Mouse (Mus musculus): ENCODE data around the gene Gab2. TPM values are rescaled to one million over a fixed set of nuclear protein-coding genes. Genes with fewer than 3 reads are reported as not detected.

Gab2 gene
- polyA plus RNA-seq, 1 experiment from 2014 or later = 1.2 TPM

DNA sequence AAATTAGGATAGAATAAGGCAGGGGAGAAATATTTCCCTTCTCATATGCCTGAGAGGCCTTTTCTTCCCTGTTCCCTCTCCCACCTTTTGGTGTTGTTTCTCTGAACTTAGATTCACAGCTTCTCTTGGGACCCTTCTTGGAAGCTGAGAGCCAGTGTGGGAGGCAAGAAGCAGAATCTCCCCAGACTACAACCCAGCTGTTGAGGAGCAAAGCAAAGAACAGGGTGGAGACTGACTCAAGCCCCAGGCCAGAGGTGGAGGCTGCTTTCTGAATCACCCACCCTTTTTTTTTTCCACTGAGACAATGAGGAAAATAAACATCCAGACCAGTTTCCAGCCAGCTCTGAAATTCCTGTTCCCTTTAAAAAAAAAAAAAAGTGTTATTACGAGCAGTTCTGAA, 166.3 kb downstream of the Gab2 start:
- DNase-seq (ENCODE audit: low spot score) = no peak

DNA sequence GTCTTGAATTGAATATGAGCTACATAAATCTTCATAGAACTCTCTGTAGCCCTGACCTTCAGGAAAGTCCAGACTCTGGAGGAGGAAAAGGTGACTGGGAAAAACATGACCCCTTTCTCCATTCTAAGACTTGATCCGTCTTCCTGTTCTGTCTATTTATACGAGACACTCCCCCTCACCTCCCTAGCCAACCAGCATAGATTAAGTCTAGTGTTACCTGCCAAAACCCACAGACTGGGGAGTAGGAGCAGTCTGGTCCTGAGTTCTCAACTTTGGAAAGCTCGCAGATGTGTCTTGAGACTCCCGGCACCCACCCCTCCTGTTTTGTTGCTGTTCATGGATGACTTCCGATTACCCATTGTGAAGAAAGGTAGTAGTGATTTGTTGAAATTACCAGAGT, 166.8 kb downstream of the Gab2 start:
- no peak for DNase-seq (ENCODE audit: low spot score)

DNA sequence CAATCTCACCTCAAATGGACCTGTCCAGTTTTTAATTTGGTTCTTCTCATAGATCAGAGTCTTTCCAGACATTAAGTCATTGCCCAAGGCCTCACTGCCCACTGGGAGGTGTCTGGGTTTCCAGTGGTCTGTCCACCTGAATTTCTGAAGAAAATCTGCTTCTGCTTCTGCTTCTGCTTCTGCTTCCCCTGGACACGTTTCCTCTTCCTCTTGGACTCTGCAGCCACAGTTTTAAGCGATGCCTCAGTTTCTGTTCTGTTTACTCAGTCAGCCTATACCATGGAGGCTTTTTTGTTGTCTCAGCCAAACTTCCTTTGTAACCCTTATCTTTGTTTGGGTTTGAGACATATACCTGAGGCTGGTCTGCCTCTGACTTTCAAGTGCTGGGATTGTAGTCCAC, 170.3 kb downstream of the Gab2 start:
- DNase-seq (ENCODE audit: low spot score) = no peak

DNA sequence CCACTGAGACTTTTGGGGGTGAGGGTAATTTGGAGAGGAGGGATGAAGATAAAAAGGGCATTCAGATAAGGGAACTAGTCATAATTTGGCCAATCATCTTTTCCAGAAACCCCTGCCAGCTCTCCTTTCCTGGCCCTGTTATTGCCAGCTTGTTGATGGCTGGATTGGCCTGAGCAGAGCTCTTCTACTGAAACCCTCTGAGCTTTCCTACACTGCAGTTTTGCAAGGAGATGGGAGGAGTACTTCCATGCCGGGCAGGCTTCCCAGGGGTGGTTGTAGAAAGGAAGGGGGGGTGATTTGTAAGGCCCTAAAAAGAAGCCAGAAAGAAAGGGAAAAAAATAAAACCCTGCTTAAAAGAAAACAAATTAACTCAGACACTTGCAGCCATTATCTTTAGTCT, 181.2 kb downstream of the Gab2 start:
- DNase-seq (ENCODE audit: low spot score) = no peak

DNA sequence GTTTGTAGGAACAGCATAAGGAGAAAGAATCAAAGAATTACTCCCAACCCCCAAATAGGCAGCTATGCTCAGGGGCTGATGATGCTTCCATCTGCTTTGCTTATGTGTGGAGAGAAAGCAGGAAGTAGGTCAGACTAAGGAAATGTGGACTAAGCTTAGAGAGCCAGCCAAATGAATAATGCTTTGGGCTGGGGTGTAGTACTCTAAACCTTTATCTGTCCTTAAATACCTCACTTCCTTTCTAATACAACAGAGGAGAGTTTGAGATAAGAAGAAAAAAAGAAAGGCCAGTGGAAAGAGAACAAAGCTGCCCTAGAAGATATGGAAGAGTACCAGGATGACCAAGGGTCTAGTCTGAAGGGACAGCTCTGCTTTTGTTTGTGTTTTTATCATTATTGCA, 189.0 kb downstream of the Gab2 start:
- DNase-seq (ENCODE audit: low spot score) = no peak

DNA sequence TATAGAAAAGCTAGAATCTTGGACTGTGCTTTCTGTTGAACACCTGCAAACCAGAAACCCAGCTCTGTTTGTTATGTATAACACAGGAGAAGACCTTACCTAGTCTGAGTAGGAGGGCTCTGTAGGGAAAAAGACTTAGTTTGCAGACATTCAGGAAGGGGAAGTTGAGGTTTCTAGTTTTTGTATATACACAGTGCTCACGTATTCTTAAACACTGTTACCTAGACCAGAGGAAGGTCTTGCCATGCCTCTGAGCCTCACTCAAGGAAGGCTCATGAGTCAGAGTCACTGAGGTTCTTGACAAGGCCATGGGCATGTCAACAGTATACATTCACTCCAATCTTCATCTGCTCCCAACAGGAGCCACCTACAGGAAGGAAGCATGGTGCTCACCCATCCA, 189.7 kb downstream of the Gab2 start:
- no peak for DNase-seq (ENCODE audit: low spot score)

DNA sequence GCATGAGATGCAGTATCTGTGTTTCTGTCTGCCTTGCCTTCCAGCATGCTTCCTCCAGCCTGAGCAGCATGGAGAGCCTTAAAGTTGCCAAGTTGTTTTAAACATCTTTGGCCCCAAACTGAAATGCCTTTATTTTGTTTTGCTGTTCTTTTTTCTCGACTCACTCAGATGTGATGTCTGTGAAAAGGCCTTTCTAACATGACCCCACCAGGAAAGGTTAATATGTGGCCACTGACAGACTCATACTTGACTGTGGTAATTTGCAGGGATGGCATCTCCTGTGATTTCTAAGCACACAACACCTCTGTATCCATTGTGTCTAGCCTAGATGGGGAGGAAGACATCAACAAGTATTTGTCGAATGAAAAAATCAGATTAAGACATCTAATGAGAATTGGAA, 215.6 kb downstream of the Gab2 start:
- no peak for DNase-seq (ENCODE audit: low spot score)

DNA sequence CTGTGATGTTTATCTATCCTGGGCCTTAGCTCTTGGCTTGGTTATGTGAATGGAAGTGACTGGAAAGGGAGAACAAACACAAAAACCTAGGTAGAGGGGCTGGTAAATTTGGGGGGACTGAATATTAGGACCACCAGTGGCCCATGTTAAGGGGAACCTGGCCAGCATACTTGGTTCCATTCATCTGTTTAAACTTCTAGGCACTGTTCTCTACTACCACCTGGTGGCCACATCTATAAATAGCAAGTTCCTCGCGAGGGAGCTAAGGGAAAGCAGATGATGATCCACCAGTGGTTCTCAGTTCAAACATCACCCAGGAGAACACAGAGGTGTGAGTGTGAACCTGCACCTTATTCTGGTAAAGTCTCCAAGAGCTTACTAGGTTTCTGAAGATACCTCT, 216.1 kb downstream of the Gab2 start:
- DNase-seq (ENCODE audit: low spot score) = peak; percentile 58

DNA sequence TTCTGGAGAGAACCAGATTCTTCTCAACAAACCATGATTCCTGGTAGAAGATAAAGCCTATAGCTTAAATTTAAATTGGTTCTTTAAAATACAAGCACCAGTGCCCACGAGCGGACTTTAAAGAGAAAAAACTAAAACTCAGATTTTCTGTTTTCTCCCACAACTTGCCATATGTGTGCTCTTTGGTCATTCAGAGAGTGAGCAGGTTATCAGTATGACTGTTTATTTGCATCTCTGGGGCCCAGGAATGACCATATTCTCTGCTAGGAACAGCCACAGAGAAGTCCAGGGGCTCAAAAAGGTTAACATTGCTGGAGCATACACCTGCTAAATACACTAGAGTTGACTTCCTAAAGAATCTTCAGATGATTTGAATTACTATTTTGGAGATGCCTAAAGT, 216.9 kb downstream of the Gab2 start:
- no peak for DNase-seq (ENCODE audit: low spot score)

DNA sequence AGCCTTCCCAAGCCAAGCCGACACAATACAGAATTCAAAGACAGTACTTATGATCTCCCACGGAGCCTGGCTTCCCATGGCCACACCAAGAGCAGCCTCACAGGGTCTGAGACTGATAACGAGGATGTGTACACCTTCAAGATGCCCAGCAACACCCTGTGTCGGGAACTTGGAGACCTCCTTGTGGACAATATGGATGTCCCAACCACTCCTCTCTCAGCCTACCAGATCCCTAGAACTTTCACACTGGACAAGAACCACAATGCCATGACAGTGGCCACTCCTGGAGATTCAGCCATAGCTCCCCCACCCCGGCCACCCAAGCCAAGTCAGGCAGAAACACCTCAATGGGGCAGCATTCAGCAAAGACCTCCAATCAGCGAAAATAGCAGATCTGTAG, 217.6 kb downstream of the Gab2 start:
- no peak for DNase-seq (ENCODE audit: low spot score)

DNA sequence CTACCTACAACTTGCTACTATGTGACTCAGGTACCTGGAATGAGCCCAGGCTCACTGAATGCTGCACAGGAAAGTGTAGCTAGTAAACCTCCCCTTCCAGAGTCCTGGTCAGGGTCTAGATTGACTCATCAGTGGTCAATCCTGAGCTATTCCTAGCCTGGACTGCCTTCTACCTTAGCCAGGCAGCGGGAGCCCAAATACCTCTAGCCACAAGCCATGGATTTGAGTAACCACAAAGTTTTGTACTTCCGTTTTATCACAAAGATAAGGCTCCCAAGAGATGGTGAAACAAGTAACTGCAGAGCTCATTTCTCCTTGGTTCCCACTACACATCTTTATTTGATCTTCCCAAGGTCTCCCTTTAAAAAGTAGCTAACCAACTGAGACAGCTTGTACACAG, 219.5 kb downstream of the Gab2 start:
- DNase-seq (ENCODE audit: low spot score) = no peak

DNA sequence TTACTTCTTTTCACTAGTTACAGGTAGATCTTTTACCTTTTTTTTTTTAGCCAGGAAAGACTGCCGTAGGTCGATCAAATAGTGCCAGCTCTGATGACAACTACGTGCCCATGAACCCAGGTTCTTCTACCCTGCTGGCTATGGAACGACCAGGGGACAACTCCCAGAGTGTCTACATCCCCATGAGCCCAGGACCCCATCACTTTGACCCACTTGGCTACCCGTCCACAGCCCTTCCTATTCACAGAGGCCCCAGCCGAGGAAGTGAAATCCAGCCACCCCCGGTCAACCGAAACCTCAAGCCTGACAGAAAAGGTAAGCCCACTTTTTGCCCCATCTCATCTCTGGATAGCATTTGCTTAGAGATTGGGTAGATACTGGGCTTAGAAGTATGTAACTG, 219.9 kb downstream of the Gab2 start:
- no peak for DNase-seq (ENCODE audit: low spot score)

DNA sequence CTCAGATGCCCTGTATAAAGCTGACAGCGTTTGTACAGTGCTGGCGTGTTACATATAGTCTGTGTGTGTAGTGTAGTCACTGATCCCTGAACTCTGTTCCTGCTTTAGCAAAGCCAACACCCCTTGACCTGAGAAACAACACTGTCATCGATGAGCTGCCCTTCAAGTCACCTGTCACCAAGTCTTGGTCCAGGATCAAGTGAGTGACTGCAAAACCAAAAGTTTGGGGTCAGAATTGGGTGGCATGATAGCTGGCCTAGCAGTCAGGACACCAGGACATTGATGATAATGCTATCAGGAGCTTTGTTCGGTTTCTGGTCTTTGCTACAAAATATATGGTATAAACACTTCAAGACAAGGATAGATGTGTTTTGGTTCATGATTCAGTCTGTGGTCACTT, 220.9 kb downstream of the Gab2 start:
- no peak for DNase-seq (ENCODE audit: low spot score)

DNA sequence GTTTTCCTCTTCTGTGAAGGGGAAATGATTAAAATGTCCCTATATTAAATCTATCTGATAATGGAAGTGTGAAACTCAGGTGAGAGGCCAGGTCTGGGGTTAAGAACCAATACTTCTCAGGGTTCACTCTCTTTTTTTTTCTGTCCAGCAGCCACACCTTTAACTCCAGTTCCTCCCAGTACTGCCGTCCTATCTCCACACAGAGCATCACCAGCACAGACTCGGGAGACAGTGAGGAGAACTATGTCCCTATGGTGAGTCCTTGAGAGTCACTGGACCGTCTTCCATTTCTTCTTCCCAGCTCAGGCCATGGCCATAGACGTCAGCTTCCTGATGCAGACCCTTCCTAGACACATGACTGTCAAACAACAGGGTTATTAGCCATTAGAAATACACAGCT, 221.5 kb downstream of the Gab2 start:
- no peak for DNase-seq (ENCODE audit: low spot score)

DNA sequence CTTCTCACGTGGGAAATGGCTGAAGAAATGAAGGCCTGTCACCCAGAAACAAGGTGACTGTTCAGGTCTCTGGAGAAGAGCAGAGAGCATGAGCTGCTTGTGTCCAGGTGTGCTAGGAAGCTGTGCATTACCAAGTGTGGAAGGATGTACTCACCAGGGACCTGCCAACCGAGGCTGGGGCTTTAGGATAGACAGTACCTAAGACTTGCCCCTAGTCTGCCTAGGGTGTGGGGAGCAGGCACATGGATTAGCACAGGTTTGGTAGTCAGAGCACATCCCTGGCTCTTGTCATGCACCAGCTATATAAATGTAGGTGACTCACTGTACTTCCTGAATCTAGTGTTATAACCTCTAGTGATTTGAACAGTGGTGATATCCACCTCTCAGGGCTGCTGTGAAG, 222.2 kb downstream of the Gab2 start:
- DNase-seq (ENCODE audit: low spot score) = no peak

DNA sequence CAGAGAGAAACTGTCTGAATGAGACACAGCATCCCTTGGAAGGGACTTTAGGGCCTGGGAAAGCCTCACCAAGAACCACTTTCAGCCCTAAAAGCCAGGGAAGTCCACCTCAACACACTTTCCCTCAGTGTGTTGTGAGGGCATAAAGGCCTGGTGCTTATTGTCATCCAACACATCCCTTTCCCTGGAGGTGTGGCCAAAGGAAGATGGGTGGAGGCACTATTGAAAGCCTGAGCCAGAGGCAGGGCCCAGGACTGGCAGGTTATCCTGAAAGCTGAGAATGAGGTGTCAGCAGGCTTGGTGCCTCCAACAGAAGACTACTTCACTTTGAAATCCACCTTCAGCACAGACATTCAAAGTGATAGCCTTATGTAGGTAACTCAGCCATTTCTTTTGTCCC, 223.1 kb downstream of the Gab2 start:
- DNase-seq (ENCODE audit: low spot score) = no peak

DNA sequence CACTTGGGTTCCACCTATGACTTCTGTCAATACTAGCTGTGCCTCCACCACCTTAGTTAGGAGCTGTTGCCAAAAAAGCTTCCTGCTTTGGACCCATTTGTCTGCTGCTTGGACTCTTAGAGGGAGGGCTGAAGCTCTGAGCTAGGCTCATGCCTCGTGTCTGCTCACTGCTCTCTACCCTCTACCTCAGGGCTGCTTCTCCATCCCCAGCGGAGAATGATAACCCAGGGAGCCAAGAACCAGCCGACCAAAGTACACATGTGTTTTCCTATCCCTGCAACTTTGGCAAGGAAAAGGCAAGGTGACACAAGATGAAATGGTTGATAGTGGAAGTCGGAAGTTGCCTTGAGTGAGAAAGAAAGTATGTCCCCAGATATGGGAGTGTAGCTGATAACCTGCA, 223.8 kb downstream of the Gab2 start:
- DNase-seq (ENCODE audit: low spot score) = no peak

DNA sequence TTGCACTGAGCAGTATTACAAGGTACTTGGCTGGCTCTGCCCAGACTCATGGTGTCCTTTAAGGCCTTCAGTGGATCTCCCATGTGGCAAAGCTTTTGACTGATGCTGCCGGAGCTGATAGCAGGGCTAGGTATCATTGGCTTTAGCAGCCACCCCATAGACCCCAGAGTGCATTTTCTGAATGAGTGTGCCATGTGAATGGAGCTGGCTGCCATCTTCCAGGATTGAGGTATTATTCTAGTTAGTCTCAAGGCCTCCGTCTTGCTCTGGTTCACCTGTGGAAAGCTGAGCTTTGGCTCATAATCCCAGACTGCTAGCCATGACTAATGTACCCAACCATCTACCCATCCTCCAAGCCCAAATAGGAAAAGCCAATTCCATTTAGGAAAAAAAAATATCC, 225.4 kb downstream of the Gab2 start:
- no peak for DNase-seq (ENCODE audit: low spot score)

DNA sequence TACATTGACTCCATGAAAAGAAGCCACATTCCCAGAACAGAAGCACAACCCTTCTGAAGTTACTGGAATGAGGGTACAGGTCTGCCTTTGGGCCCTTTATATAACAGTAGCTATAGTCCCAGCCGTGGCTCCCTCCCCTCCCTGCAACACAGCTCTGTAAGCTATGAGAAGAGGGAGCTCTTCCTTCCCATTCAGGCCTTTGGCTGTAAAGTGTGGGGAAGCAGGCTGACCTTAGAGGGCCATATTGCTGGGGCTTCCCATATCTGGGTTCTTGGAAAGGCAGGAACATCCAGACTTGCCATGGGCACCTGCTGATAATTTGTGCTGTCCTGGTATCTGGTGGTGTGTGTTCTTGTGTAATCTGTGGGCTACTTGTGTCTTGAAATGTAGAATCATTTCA, 226.2 kb downstream of the Gab2 start:
- DNase-seq (ENCODE audit: low spot score) = no peak

DNA sequence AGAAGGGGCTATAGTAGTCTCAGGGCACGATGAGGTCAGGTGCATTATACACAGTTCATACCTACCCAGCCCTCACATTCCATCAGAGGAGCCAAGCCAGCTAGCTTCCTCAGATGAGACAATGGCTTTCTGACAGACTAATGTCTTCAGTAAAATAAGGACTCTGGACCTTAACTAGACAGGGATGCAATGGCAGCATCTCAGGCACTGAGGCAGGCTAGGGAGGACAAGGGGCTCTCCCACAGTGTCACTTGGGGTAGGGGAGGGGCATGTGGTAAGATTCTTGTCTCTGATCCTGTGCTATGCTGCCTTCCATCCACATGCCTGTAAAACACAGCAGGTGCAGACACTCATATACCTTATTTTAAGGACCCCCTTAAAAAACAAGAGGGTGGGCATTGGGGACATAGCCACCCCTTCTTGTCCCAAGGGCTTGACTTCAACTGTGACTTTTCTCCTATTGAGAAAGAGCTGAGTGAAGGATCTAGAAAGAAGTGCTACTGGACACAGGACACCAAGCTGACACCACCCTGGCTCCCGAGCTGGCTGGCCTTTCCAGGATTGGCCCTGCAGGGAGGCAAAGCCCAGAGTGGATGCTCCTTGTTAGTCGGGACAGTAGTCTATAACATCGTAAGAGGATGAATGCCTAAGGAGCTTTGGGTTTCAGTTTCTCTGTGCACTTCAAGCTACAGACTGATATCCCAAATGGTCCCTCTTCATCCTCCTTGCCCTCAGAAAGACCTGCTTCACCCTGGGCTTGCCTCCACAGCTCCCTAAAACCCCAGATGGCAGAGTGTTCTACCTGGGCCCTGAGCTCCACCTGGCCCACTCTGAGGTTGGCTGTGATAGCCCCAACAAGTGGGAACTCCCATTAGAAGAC, 228.3 kb downstream of the Gab2 start:
- DNase-seq (ENCODE audit: low spot score) = no peak

DNA sequence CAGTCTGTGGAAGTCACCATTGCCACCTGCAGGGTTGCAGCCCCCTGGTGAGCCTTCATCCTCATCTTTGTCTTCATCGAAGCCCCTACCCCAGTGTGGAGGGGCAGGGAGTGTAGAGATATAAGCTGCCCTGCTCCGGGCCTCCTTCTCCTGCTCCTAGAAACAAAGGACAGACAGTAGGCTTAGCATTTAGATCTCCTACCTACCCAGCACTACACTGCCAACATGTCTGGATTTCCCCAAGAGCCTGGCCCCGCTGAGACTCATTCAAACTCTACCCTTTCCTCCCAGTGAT, 228.9 kb downstream of the Gab2 start:
- DNase-seq (ENCODE audit: low spot score) = no peak

DNA sequence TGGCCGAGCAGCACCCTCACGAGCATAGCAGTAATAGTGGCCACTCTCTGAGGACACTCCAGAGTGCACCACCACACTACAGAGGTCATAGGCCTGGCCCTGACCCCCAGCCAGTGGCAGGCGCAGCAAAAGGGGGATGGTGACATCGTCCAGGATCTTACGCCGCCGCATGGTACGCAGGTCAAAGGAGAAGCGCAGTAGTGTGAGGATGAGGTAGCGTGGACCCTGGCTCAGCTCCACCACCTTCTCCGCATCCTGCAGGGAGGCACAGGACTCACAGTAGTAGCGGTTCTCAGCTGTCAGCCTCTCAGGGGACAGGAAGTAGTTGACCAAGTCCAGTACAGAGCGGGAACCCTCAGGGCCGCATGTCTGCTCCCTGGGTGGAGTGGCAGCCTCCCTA, 230.2 kb downstream of the Gab2 start:
- no peak for DNase-seq (ENCODE audit: low spot score)

DNA sequence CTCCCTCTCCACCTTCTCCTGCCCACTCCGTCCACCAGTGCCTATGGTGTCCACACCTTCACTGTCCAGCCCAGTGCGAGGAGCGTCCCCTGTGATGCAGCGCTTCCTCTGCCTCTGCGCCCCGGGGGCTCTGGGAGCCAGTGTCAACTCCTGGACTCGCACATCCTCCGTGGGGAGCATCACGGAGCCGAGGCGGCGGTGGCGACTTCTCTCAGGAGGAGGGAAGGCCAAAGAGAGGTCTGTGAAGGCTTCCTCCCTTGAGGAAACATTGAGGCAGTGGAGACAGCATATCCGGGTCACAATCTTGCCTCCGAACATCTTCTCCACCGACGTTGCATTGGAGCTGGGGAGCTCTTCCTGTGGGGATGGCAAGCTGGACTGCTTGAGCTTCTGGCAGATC, 230.8 kb downstream of the Gab2 start:
- no peak for DNase-seq (ENCODE audit: low spot score)

DNA sequence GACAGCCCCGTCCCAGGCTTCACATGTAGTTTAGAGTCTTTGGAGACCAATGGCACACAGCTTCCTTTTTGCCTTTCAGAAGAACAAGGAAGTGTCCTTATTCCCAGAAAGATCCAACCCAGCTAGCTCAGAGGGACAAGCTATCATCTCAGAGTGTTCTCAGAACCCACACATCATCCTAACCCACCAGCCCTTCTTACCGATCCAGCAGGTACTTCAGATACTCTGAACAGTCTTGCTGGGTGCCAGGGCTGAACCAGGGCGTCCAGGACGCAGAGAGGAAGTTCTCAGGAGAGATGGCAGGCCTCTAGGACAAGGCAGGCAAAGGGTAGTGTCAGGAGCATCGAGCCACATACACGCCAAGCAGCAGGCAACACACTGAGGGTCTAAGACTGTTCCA, 231.5 kb downstream of the Gab2 start:
- DNase-seq (ENCODE audit: low spot score) = no peak

Data from thymus, postnatal 0 days (tissue).